Mouse (Mus musculus): ENCODE measurements around the gene E130116L18Rik. TPM values are rescaled to one million over a fixed set of nuclear protein-coding genes. Genes with fewer than 3 reads are reported as not detected.
A peak's percentile ranks its signal among the peaks of the same experiment; 100 is the strongest.
"Not testable (repeated sequence)": the region's sequence is repeated elsewhere in the genome, so short reads cannot be mapped to it uniquely, and the experiment has no call there.

E130116L18Rik gene
- polyA plus RNA-seq, 1 experiment from 2014 or later, result not detected

GRCm38 (mm10) chr5:25247036-25247435, 24.1 kb upstream of the E130116L18Rik start:
- H3K36me3 ChIP-seq (ENCODE audit: control insufficient read depth, insufficient read depth, low read length), result no peaks in the 10 kb centered on the region
- no peak overlapping the region for H3K4me3 ChIP-seq (ENCODE audit: low read depth, low read length)
- no peak overlapping the region for H3K27ac ChIP-seq (ENCODE audit: low read depth, low read length)
- no peak overlapping the region for H3K4me2 ChIP-seq
- no peaks in the 10 kb centered on the region for H3K27me3 ChIP-seq (replicated peaks; ENCODE audit: control insufficient read depth, insufficient read depth, low read length)
- no peak for ATAC-seq (replicated peaks; ENCODE audit: low FRiP score)
- WGBS, result 74% methylated on average over 3 of the region's 3 CpGs
- H3K9ac ChIP-seq (ENCODE audit: low read depth, low read length), result no peak overlapping the region
- DNase-seq (ENCODE audit: low spot score), result no peak
- H3K9me3 ChIP-seq (ENCODE audit: control insufficient read depth, low read length), result no peaks in the 10 kb centered on the region
- H3K4me1 ChIP-seq (replicated peaks; ENCODE audit: control insufficient read depth, insufficient read depth, low read length), result no peaks in the 10 kb centered on the region

- Histone ChIP-seq H3K4me2 (no peak overlapping the region), H3K9ac (ENCODE audit: low read depth, low read length) (no peak overlapping the region), H3K4me3 (ENCODE audit: low read depth, low read length) (no peak overlapping the region), H3K4me1 (replicated peaks; ENCODE audit: control insufficient read depth, insufficient read depth, low read length) (no peaks in the 10 kb centered on the region), H3K27me3 (replicated peaks; ENCODE audit: control insufficient read depth, insufficient read depth, low read length) (no peaks in the 10 kb centered on the region), H3K27ac (ENCODE audit: low read depth, low read length) (no peak overlapping the region), H3K36me3 (ENCODE audit: control insufficient read depth, insufficient read depth, low read length) (no peaks in the 10 kb centered on the region), H3K9me3 (ENCODE audit: control insufficient read depth, low read length) (no peaks in the 10 kb centered on the region)
- no peak for DNase-seq (ENCODE audit: low spot score)
- ATAC-seq (replicated peaks; ENCODE audit: low FRiP score), result no peak
- 76% methylated on average over 1 of the region's 1 CpGs for WGBS
Observed at GRCm38 (mm10) chr5:25246473-25246865, 23.5 kb upstream of the E130116L18Rik start.

GRCm38 (mm10) chr5:25245806-25246472, 23.0 kb upstream of the E130116L18Rik start:
- no peak overlapping the region for H3K4me3 ChIP-seq (ENCODE audit: low read depth, low read length)
- 79% methylated on average over 10 of the region's 10 CpGs for WGBS
- no peak overlapping the region for H3K27ac ChIP-seq (ENCODE audit: low read depth, low read length)
- no peaks in the 10 kb centered on the region for H3K4me1 ChIP-seq (replicated peaks; ENCODE audit: control insufficient read depth, insufficient read depth, low read length)
- ATAC-seq (replicated peaks; ENCODE audit: low FRiP score) (no peak), DNase-seq (ENCODE audit: low spot score) (no peak)
- no peaks in the 10 kb centered on the region for H3K27me3 ChIP-seq (replicated peaks; ENCODE audit: control insufficient read depth, insufficient read depth, low read length)
- no peaks in the 10 kb centered on the region for H3K36me3 ChIP-seq (ENCODE audit: control insufficient read depth, insufficient read depth, low read length)
- no peak overlapping the region for H3K9ac ChIP-seq (ENCODE audit: low read depth, low read length)
- no peak overlapping the region for H3K4me2 ChIP-seq
- H3K9me3 ChIP-seq (ENCODE audit: control insufficient read depth, low read length), result no peaks in the 10 kb centered on the region

DNA sequence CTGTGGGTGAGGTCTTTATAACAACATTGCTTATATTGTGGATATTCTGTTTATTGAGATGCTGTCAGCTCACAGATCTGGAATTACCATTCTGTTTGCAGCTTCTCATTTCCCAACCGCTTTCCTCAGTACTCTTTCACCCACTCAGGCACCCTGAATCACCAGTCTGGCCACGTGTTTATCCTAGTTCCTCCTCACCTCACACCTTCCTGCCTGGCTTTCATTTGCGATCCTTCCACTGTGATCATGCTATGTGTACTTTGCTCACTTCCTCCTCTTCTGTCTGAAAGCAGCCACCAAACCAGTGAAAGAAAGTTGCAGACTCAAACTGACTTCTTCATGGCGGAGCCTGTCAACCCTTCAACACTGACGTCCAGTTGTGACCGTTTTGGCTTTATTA, 20.1 kb upstream of the E130116L18Rik start:
- H3K9me3 ChIP-seq (ENCODE audit: control insufficient read depth, low read length), result no peaks in the 10 kb centered on the region
- H3K36me3 ChIP-seq (ENCODE audit: control insufficient read depth, insufficient read depth, low read length), result no peaks in the 10 kb centered on the region; the same call in 1 of the 2 replicates
- H3K9ac ChIP-seq (ENCODE audit: low read depth, low read length), result no peak overlapping the region
- 77% methylated on average over 6 of the region's 6 CpGs for WGBS
- no peaks in the 10 kb centered on the region for H3K4me1 ChIP-seq (replicated peaks; ENCODE audit: control insufficient read depth, insufficient read depth, low read length)
- H3K4me2 ChIP-seq, result no peak overlapping the region
- no peak overlapping the region for H3K4me3 ChIP-seq (ENCODE audit: low read depth, low read length)
- H3K27me3 ChIP-seq (replicated peaks; ENCODE audit: control insufficient read depth, insufficient read depth, low read length), result no peaks in the 10 kb centered on the region
- no peak for ATAC-seq (replicated peaks; ENCODE audit: low FRiP score)
- no peak overlapping the region for H3K27ac ChIP-seq (ENCODE audit: low read depth, low read length)
- no peak for DNase-seq (ENCODE audit: low spot score)

DNA sequence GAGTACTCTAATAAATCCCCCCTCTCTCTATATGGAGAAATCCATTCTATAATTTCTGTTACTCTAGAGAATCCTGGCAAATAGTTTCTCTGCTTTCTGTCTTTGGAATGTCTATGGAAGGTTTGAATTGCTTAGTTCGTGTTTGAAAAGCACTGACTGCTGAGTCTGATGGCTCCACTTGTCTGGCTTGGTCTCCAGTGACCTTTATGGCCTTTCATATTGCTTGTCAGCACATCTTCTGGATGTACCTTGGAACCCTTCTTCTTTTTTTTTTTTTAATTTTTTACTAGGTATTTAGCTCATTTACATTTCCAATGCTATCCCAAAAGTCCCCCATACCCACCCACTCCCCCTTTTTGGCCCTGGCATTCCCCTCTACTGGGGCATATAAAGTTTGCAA, 1.4 kb upstream of the E130116L18Rik start:
- WGBS, result 83% methylated on average over 1 of the region's 1 CpGs
- not testable (repeated sequence) for H3K4me3 ChIP-seq (ENCODE audit: low read depth, low read length); DNase-seq (ENCODE audit: low spot score); H3K4me1 ChIP-seq (replicated peaks; ENCODE audit: control insufficient read depth, insufficient read depth, low read length); H3K9me3 ChIP-seq (ENCODE audit: control insufficient read depth, low read length); H3K36me3 ChIP-seq (ENCODE audit: control insufficient read depth, insufficient read depth, low read length); ATAC-seq (replicated peaks; ENCODE audit: low FRiP score); H3K27ac ChIP-seq (ENCODE audit: low read depth, low read length); H3K27me3 ChIP-seq (replicated peaks; ENCODE audit: control insufficient read depth, insufficient read depth, low read length); H3K4me2 ChIP-seq; H3K9ac ChIP-seq (ENCODE audit: low read depth, low read length)

DNA sequence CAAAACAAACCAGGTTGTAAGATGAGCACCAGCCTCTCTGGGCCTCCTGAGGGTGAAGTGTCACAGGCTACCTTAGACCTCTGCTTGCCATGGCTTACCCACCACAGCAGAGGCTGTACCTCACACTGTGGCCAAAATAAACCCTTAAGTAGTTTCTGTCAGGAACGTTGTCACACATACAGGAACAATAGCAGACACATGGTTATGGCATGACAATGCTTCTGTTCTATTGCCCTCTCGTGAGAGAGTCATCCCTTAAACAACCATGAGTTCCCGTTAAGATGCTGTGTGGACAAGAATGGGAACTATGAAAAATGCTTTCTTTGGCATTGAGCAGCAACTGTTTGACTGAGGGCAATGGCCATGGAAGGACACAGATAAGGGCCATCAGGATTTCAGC, 1.3 kb downstream of the E130116L18Rik start, which contains the start of gene Galnt11:
Gene Galnt11, plus strand, starts transcription at position 301 of the 400 bp plus-strand sequence.
- no peaks in the 10 kb centered on the region for H3K36me3 ChIP-seq (ENCODE audit: control insufficient read depth, insufficient read depth, low read length)
- H3K27ac ChIP-seq (ENCODE audit: low read depth, low read length), result peak within 1 kb of the TSS; percentile 64; the same call in 1 of the 2 replicates
- no peaks in the 10 kb centered on the region for H3K27me3 ChIP-seq (replicated peaks; ENCODE audit: control insufficient read depth, insufficient read depth, low read length)
- DNase-seq (ENCODE audit: low spot score) (no peak), ATAC-seq (replicated peaks; ENCODE audit: low FRiP score) (no peak)
- H3K9me3 ChIP-seq (ENCODE audit: control insufficient read depth, low read length), result no peaks in the 10 kb centered on the region
- no peaks in the 10 kb centered on the region; the same call in 1 of the 2 replicates for H3K4me1 ChIP-seq (replicated peaks; ENCODE audit: control insufficient read depth, insufficient read depth, low read length)
- H3K9ac ChIP-seq (ENCODE audit: low read depth, low read length), result peak within 1 kb of the TSS; percentile 76
- peak within 1 kb of the TSS; percentile 70 for H3K4me3 ChIP-seq (ENCODE audit: low read depth, low read length)
- WGBS, result 84% methylated on average over 3 of the region's 3 CpGs
- H3K4me2 ChIP-seq, result peak within 1 kb of the TSS; percentile 79

DNA sequence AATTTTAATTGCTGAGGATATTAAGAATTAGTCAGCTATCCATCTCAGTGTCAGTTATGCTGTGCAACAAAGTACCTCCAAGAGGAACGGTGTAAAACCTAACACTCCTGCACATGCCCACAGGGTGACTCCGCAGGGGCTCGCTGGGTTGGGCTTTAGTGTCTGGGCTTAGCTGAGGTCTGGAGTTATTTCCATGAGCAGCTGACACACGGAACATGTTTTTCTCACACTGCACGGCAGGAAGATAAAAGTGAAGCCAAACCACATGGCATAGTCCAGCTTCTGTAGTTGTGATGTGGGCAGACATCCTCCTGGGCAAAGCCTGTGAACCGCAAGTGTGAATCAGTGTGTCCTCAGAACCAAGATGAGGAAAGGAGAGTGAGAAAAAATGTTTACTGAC, 7.9 kb downstream of the E130116L18Rik start:
- DNase-seq (ENCODE audit: low spot score), result no peak
- ATAC-seq (replicated peaks; ENCODE audit: low FRiP score), result no peak
- no peaks in the 10 kb centered on the region for H3K4me1 ChIP-seq (replicated peaks; ENCODE audit: control insufficient read depth, insufficient read depth, low read length)
- no peaks in the 10 kb centered on the region for H3K27me3 ChIP-seq (replicated peaks; ENCODE audit: control insufficient read depth, insufficient read depth, low read length)
- H3K9me3 ChIP-seq (ENCODE audit: control insufficient read depth, low read length), result no peaks in the 10 kb centered on the region
- H3K4me2 ChIP-seq, result no peak overlapping the region
- 77% methylated on average over 6 of the region's 6 CpGs for whole genome bisulfite sequencing
- H3K27ac ChIP-seq (ENCODE audit: low read depth, low read length), result no peak overlapping the region
- no peak overlapping the region for H3K9ac ChIP-seq (ENCODE audit: low read depth, low read length)
- no peak overlapping the region for H3K4me3 ChIP-seq (ENCODE audit: low read depth, low read length)
- H3K36me3 ChIP-seq (ENCODE audit: control insufficient read depth, insufficient read depth, low read length), result no peaks in the 10 kb centered on the region

GRCm38 (mm10) chr5:25213216-25213615, 9.7 kb downstream of the E130116L18Rik start:
- not testable (repeated sequence) for H3K27me3 ChIP-seq (replicated peaks; ENCODE audit: control insufficient read depth, insufficient read depth, low read length); H3K4me3 ChIP-seq (ENCODE audit: low read depth, low read length); H3K9me3 ChIP-seq (ENCODE audit: control insufficient read depth, low read length); DNase-seq (ENCODE audit: low spot score); H3K4me1 ChIP-seq (replicated peaks; ENCODE audit: control insufficient read depth, insufficient read depth, low read length); H3K36me3 ChIP-seq (ENCODE audit: control insufficient read depth, insufficient read depth, low read length); H3K27ac ChIP-seq (ENCODE audit: low read depth, low read length); H3K4me2 ChIP-seq; ATAC-seq (replicated peaks; ENCODE audit: low FRiP score); H3K9ac ChIP-seq (ENCODE audit: low read depth, low read length)

DNA sequence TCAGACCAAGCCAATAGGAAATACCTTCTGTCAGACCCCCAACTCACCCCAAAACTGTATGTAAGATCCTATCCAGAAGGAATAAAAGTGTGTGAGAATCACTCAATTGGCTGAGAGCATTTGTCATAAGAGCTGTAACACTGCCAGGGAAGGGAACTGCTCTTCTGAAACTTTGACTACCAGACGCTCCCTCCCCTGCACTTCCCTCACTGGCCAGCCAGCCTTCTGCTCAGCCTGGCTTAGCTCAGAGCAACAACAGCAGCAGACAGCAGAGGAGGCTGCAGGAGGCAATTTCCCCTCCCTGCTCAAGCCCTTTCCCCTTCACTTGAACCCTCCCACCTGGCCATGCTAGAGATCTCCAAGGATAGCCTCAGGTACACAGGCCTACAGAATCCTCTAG, 11.1 kb downstream of the E130116L18Rik start:
- DNase-seq (ENCODE audit: low spot score) (no peak), ATAC-seq (replicated peaks; ENCODE audit: low FRiP score) (no peak)
- Histone ChIP-seq H3K4me2 (no peak overlapping the region), H3K27ac (ENCODE audit: low read depth, low read length) (no peak overlapping the region), H3K9me3 (ENCODE audit: control insufficient read depth, low read length) (no peaks in the 10 kb centered on the region), H3K4me3 (ENCODE audit: low read depth, low read length) (no peak overlapping the region), H3K27me3 (replicated peaks; ENCODE audit: control insufficient read depth, insufficient read depth, low read length) (no peaks in the 10 kb centered on the region), H3K9ac (ENCODE audit: low read depth, low read length) (no peak overlapping the region), H3K36me3 (ENCODE audit: control insufficient read depth, insufficient read depth, low read length) (no peaks in the 10 kb centered on the region), H3K4me1 (replicated peaks; ENCODE audit: control insufficient read depth, insufficient read depth, low read length) (no peaks in the 10 kb centered on the region)
- 70% methylated on average over 1 of the region's 1 CpGs for WGBS

Data from liver, embryonic 11.5 days (tissue).